Mouse (Mus musculus) urinary bladder, postnatal 25 days (tissue): Measurements from ENCODE around the gene Apoc2.
"Not testable (repeated sequence)": the region's sequence is repeated elsewhere in the genome, so short reads cannot be mapped to it uniquely, and the experiment has no call there.

ENCODE experiments used
- DNase-seq: peaks from one replicate; pipeline ENCODE4 v3.0.0; 2022; ENCODE audit warnings: low spot score

The Apoc2 gene

DNA sequence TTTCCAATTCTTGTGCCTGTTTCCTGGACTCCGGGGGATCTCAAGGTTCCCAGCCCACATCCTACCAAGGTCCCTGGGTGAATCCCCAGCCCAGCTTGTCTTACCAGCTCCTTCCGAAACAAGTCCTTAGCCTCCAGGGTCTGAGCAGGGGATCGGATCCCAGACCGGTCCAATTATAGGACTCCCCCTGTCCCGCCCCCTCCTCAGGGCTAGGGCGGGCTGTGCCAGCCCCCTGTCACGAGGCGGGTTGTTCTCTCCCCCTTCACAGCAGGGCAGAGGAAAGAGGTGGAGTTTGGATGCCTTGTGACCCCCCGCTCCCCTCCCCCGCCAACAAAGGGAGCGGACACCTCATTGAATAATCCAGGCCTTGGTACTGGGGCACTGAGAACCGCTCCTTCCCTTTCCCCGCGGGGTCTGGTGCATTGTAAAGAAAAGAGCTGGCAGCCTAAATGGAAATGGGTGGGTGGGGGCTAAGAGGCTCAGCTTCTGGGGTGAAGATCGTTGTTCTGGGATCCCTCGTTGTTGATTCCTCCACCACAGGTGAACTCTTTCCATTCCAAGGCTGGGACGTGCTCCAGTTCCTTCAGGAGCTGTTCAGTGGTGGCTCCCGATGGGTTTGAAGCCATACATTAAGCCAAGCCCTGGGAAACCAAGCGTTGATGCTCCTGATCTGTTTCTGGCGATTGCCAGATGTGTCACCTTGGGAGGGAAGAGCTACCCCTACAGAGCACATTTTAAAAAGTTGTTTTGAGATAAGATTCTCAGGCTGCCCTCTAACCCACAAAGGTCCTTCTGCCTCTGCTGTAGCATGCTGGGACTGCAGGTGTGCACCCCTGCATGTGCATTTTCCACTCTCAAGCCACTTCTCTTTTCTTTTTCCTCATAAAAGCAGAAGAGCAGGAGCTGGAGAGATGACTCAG, 21.4 kb upstream of the Apoc2 start, which contains the start of gene Apoe:
Apoe (minus strand) TSS at position 282 of the 920 bp plus-strand sequence.
- no peak for DNase-seq

GRCm38 (mm10) chr7:19697949-19698906, 20.5 kb upstream of the Apoc2 start:
- no peak for DNase-seq

DNA sequence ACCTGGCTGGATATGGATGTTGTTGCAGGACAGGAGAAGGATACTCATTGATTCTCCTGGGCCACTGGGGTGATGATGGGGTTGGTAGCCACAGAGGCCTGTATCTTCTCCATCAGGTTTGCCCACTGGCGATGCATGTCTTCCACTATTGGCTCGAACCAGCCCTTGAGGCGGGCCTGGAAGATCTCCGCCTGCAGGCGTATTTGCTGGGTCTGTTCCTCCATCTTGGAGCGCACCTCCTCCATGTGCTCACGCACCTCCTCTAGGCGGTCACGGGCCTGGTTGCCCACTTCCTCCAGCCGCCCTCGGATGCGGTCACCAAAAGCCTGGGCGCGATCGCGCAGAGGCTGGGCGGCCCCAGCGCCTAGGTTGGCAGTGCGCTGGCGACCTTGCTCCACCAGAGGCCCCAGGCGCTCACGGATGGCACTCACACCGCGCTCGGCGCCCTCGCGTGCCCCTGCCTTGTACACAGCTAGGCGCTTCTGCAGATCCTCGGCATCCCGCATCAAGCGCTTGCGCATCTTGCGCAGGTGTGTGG, 18.7 kb upstream of the Apoc2 start:
- DNase-seq: no peak

- no peak for DNase-seq
Observed at GRCm38 (mm10) chr7:19695881-19696280, 18.1 kb upstream of the Apoc2 start.

DNA sequence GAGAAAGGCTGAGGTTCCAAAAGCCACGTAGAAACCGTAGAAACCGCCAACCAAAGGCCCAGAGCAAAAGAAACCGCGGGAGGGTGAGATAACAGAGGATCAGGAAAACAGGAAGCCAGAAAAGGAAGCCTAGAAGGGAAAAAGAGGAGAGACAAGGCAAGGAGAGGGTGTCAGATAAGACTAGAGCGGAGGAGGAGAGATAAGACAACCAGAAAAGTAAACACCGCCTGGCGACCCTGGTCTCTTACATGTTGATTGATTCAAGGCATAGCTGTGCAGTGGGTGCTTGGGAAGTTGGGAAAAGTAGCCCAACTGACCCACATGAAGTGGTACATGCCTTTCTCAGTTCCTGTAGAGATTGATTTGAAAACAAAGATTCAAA, 17.5 kb upstream of the Apoc2 start:
- no peak for DNase-seq

- DNase-seq: no peak
Observed at GRCm38 (mm10) chr7:19694336-19695212, 16.8 kb upstream of the Apoc2 start.

- no peak for DNase-seq
Observed at GRCm38 (mm10) chr7:19693421-19693820, 15.7 kb upstream of the Apoc2 start.

DNA sequence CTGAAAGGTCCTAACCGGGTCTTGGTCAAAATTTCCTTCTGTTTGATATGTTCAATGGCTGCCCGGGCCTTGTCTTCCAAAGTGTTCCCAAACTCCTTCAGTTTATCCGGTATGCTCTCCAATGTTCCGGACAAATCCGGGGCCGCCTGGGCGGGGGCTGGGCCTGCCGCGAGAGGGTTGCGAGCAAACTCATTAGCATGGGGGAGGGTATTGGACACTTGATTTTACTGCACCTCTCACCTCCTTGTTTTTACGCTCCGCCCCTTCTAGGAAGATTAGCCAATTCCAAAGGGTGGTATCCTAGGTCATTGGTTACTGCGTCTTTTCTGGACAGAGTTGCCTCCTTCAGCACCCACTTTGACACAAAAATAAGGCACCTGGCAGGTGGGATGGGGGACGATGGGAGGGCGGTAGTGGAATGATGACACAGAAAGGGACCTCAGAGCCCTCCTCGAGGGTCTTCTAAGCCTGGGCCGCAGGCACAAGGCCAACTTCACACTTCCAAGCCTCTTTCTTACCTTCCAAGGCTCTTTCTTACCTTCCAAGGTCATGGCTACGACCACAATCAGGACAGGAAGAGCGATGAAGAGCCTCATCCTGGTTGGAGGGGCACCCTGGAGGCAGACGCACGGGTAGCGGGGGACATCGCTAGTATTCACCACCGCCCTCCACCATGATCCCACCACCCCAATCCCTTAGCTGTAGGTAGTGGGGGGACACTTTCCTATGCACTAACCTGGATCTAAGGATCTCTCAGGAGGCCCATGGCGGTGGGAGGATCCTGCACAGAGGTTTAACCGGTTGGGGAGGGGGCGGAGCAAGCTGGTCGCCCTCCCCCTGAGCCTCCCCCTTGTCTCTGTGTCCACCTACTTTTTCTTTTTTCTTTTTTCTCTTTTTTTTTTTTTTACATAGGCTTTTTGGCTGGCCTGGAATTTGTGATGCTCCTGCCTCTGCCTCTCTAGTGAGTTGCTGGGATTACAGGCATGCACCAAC, 14.4 kb upstream of the Apoc2 start, which contains the start of gene Apoc1:
Apoc1 (minus strand) TSS at position 788 of the 993 bp plus-strand sequence.
- no peak for DNase-seq

GRCm38 (mm10) chr7:19691434-19691833, 13.7 kb upstream of the Apoc2 start:
- DNase-seq: no peak

DNA sequence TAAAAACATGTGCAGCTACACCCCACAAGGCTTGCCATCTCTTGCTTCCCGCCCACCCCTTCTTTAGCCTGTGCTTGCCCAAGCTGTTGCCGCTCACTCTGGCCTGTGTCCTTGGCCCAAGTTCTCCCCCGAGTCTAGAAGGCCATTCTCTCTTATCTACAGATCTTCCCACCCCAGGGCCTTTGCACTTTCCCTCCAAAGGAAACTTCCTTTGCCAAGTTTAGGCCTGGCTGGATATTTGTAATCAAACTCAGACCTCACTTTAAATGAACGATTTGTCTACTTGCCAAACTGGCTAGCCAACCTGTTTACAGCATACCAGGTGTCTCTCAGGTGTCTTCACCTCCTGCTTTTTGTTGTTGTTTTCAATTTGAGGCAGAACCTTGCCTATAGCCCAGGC, 13.1 kb upstream of the Apoc2 start:
- DNase-seq: no peak

GRCm38 (mm10) chr7:19688611-19689010, 10.9 kb upstream of the Apoc2 start:
- no peak for DNase-seq

DNA sequence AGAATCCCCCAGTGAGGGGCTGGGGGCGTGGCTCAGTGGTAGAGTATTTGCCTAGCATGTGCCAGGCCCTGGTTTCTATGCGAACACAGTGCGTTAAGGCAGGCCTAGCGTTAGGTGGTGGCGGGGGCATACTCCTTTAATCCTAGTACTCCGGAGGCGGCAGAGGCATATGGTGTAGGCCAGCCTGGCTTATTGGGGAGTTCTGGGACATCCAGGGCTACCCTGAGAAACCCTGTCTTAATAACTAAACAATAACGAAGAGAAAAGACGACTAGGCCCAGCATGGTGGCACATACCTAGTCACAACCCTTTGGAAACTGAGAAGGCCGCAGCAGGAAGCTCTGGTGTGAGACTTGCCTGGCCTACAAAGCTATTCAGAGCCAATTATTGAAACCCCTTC, 10.4 kb upstream of the Apoc2 start:
- DNase-seq: no peak

DNA sequence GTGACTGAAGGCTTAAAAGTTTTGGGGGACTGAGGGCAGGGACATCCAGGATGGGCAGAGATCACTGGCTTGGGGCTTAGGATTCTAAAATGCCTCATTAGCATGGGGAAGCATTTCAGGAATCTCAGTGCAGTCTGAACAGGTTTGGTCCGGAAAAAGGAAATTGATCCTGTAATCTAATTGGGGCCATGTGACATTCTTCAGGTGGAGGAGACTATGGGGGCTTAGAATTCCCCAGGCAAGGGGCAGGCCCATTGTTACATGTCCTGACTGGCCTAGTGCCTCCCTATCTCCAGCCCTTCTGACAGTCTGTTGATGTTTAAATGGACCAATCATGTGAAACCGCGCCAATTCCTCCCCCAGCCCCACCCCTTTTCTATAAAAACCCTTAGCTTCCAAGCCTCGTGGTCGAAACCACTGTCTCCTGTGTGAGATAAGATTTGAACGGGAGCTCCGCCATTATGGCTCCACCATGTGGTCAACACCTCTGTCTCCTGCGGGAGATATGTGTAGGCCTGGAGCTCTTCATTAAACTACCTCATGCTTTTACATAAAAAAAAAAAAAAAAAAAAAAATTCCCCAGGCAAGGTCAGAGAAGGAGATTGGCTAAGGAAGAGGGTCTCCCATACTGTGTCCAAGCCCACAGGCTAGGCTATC, 9.3 kb upstream of the Apoc2 start:
- not testable (repeated sequence) for DNase-seq

DNA sequence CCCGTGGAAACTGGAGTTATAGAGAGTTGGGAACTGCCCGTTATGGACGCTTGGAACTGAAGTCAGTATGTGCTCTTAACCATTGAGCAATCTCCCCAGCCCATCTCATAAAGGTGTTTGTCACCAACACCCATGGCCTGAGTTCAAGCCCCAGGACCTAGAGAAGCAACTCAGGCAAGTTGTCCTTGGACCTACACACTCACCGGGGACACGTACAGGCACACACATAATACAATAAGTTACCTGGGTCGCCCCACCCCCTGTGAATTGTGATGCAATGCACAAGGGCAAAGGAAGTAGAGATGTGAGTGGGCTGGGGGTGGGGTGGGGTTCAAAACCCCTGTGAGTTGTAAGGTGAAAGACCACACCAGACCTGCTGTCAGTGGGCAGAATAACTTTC, 8.8 kb upstream of the Apoc2 start:
- DNase-seq: no peak

- DNase-seq: no peak
Observed at GRCm38 (mm10) chr7:19685374-19685773, 7.6 kb upstream of the Apoc2 start.

DNA sequence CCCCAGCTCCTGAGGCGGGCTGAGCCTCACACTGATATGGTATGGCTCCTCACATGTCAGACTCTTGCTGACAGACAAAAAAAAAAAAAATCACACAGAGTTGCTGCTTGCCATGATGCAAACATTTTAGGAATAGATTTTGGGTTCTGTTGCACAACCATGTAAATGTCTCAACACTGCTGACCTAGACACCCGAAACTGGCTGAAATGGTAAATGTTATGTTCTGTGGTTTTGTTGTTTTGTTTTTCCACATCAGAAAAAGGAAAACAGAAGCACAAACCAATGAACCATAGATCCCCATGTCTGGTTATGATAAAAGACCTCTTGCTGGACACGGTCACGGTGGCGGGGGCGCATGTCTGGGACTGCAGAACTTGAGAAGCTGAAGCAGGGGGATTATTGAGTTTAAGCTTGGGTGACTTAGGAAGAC, 6.0 kb upstream of the Apoc2 start:
- no peak for DNase-seq

DNA sequence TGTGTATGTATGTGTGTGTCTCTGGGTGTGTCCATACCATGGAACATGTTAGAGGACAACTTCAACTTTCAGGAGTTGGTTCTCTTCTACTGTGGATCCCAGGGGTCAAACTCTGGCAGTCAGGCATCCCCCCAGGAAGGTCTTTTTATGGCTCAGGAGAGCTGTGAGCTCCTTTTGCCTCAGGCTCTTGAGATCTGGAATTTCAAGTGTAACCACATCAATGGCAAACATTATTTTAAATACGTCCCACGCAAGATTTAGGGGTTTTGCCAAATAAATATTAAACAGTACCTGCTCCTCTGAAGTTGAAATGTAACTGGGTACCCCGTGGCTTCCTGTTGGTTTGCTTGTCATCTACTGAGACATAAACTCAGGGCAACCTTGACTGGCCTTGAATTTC, 5.2 kb upstream of the Apoc2 start:
- DNase-seq: no peak

- DNase-seq: no peak
Observed at GRCm38 (mm10) chr7:19681202-19681694, 3.5 kb upstream of the Apoc2 start, which contains the start of the genes Gm44805 and Apoc4. Gene Gm44805, minus strand, starts transcription at chr7:19681423. Gene Apoc4, minus strand, starts transcription at chr7:19681479.

DNA sequence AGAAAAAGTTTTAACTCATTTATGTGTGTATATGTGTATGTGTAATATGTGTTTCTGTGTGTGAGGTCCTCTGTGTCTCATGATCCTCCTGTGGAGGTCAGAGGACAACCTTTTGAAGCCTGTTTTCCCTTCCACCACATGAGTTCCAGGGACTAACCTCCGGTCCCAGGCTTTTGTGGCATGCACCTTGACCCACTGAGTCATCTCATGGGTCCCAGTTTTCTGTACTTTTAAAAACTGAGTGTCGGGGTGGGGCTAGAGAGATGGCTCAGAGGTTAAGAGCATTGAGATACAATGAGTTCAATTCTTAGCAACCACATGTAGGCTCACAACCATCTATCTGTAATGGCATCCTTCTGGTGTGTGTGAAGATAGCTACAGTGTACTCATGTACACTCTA, 3.0 kb upstream of the Apoc2 start:
- DNase-seq: no peak
